Mouse (Mus musculus): ENCODE results near the gene Cst6. TPM values are rescaled to one million over a fixed set of nuclear protein-coding genes. Genes with fewer than 3 reads are reported as not detected.

The Cst6 gene
- polyA plus RNA-seq, 1 experiment from 2014 or later, result 10.8 TPM

Other genes starting within 250 kb of the Cst6 start
- 199 and 222 TPM in 2 replicates for gene Rab1b, start 242.5 kb downstream of the Cst6 start, polyA plus RNA-seq (2014; fragmentation: Nextera tagmentation; extraction: Ambion mirVana)
- gene Klc2, start 231.0 kb downstream of the Cst6 start, polyA plus RNA-seq (2014; fragmentation: Nextera tagmentation; extraction: Ambion mirVana), result 84.6 and 91.9 TPM in 2 replicates
- gene Pacs1, start 76.5 kb downstream of the Cst6 start, polyA plus RNA-seq (2014; fragmentation: Nextera tagmentation; extraction: Ambion mirVana), result 56.9 TPM in 2 replicates
- gene Sf3b2, start 54.1 kb downstream of the Cst6 start, polyA plus RNA-seq (2014; fragmentation: Nextera tagmentation; extraction: Ambion mirVana), result 321 and 329 TPM in 2 replicates
- gene Gal3st3, start 51.2 kb downstream of the Cst6 start, polyA plus RNA-seq (2014; fragmentation: Nextera tagmentation; extraction: Ambion mirVana), result 31.0 and 38.3 TPM in 2 replicates
- not detected in 2 replicates for gene Catsper1, start 13.8 kb downstream of the Cst6 start, polyA plus RNA-seq (2014; fragmentation: Nextera tagmentation; extraction: Ambion mirVana)
- 38.7 and 41.6 TPM in 2 replicates for gene Eif1ad, start 17.2 kb upstream of the Cst6 start, polyA plus RNA-seq (2014; fragmentation: Nextera tagmentation; extraction: Ambion mirVana)
- gene Banf1, start 17.6 kb upstream of the Cst6 start, polyA plus RNA-seq (2014; fragmentation: Nextera tagmentation; extraction: Ambion mirVana), result 274 and 327 TPM in 2 replicates
- gene Sart1, start 39.1 kb upstream of the Cst6 start, polyA plus RNA-seq (2014; fragmentation: Nextera tagmentation; extraction: Ambion mirVana), result 55.6 and 69.2 TPM in 2 replicates
- gene Tsga10ip, start 53.0 kb upstream of the Cst6 start, polyA plus RNA-seq (2014; fragmentation: Nextera tagmentation; extraction: Ambion mirVana), result not detected in 2 replicates
- 208 and 254 TPM in 2 replicates for gene Drap1, start 75.4 kb upstream of the Cst6 start, polyA plus RNA-seq (2014; fragmentation: Nextera tagmentation; extraction: Ambion mirVana)
- 57.0 and 67.2 TPM in 2 replicates for gene AI837181, start 75.6 kb upstream of the Cst6 start, polyA plus RNA-seq (2014; fragmentation: Nextera tagmentation; extraction: Ambion mirVana)
- gene Fosl1, start 98.0 kb upstream of the Cst6 start, polyA plus RNA-seq (2014; fragmentation: Nextera tagmentation; extraction: Ambion mirVana), result not detected in 2 replicates
- gene Ccdc85b, start 108.3 kb upstream of the Cst6 start, polyA plus RNA-seq (2014; fragmentation: Nextera tagmentation; extraction: Ambion mirVana), result 8.0 and 11.0 TPM in 2 replicates
- 169 and 179 TPM in 2 replicates for gene Fibp, start 111.0 kb upstream of the Cst6 start, polyA plus RNA-seq (2014; fragmentation: Nextera tagmentation; extraction: Ambion mirVana)
- gene Ctsw, start 118.9 kb upstream of the Cst6 start, polyA plus RNA-seq (2014; fragmentation: Nextera tagmentation; extraction: Ambion mirVana), result 4.2 and 4.4 TPM in 2 replicates
- gene Efemp2, start 124.4 kb upstream of the Cst6 start, polyA plus RNA-seq (2014; fragmentation: Nextera tagmentation; extraction: Ambion mirVana), result 30.4 and 45.1 TPM in 2 replicates
- gene Mus81, start 138.8 kb upstream of the Cst6 start, polyA plus RNA-seq (2014; fragmentation: Nextera tagmentation; extraction: Ambion mirVana), result 43.6 and 45.3 TPM in 2 replicates
- gene Cfl1, start 140.9 kb upstream of the Cst6 start, polyA plus RNA-seq (2014; fragmentation: Nextera tagmentation; extraction: Ambion mirVana), result 3,473 and 3,739 TPM in 2 replicates
- gene 1700020D05Rik, start 154.2 kb upstream of the Cst6 start, polyA plus RNA-seq (2014; fragmentation: Nextera tagmentation; extraction: Ambion mirVana), result 0.71 and 0.75 TPM in 2 replicates
- 95.2 and 107 TPM in 2 replicates for gene Snx32, start 161.0 kb upstream of the Cst6 start, polyA plus RNA-seq (2014; fragmentation: Nextera tagmentation; extraction: Ambion mirVana)
- 0.14 TPM in 1 of 2 replicates, not detected in the other for gene Ovol1, start 211.1 kb upstream of the Cst6 start, polyA plus RNA-seq (2014; fragmentation: Nextera tagmentation; extraction: Ambion mirVana)
- gene Ap5b1, start 218.5 kb upstream of the Cst6 start, polyA plus RNA-seq (2014; fragmentation: Nextera tagmentation; extraction: Ambion mirVana), result 2.6 and 3.7 TPM in 2 replicates

Measured in neural tube, embryonic 14.5 days (tissue).